Mouse (Mus musculus): ENCODE measurements around the gene Ltbp2. TPM values are rescaled to one million over a fixed set of nuclear protein-coding genes. Genes with fewer than 3 reads are reported as not detected.

Ltbp2 gene
- polyA plus RNA-seq, 1 experiment from 2014 or later = 0.04 TPM

DNA sequence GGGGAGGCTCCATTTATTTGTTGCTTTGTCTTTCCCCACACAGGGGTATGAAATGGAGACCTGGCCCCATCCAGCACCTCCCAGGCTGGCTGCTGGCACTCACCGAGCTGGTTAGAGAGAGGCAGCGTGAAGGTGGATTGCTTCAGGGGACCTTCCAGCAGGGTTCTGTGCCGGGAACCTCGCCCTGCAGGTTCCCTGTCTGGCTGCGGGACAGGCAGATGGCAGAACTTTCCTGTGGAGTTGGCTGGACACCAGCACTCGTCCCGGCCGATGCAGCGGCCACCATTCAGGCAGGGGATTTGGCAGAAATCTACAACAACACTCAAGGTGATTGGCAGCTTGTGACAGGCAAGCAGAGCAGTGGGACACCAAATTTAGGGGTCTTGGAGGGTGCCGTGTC is 46.4 kb downstream of the Ltbp2 start:
- Histone ChIP-seq H3K36me3 (replicated peaks; ENCODE audit: control insufficient read depth, insufficient read depth, low read depth, low read length) (no peaks in the 10 kb centered on the region), H3K27ac (replicated peaks; ENCODE audit: low read depth, low read length) (no peak overlapping the region), H3K4me1 (ENCODE audit: control insufficient read depth, insufficient read depth, low read length) (no peaks in the 10 kb centered on the region), H3K27me3 (ENCODE audit: control insufficient read depth, insufficient read depth, low read length) (no peaks in the 10 kb centered on the region), H3K4me2 (ENCODE audit: low read depth, low read length) (no peak overlapping the region), H3K9me3 (replicated peaks; ENCODE audit: control insufficient read depth, low read length) (no peaks in the 10 kb centered on the region), H3K9ac (replicated peaks; ENCODE audit: low read length) (no peak overlapping the region), H3K4me3 (ENCODE audit: low read depth, low read length) (no peak overlapping the region)
- 83% methylated on average over 10 of the region's 10 CpGs for WGBS
- DNase-seq (ENCODE audit: low spot score) (no peak), ATAC-seq (replicated peaks; ENCODE audit: insufficient number of reproducible peaks, low FRiP score, low TSS enrichment, low read depth) (no peak)

DNA sequence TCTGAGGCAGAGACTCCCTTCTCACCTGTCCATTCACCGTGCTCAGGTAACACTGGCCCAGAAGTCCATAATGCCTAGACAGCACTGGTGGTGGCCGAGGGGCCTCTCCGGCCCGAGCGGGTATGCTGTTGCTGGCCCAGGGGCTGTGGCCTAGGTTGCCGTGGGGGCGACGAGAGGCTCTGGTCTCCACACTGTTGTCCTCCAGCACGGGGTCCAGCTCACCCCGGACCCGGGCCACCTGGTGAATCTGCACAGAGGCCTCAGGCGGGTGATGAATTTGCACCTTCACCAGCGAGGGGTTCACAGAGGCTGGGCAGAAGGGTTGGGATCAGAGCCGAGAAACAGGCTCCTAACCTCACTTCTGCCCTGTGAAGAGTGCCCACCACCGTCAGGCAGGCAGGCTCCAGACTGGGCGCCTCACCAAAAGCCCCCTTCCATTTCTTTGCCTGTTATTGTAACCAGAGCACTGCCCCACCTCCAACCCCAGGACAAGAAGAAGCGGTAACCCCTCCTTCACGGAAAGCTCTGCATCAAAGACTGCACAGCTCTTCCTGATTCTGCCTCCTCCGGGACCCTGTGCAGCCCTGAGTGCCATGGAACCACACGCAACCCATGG is 47.1 kb downstream of the Ltbp2 start:
- 78% methylated on average over 20 of the region's 20 CpGs for WGBS
- no peak for ATAC-seq (replicated peaks; ENCODE audit: insufficient number of reproducible peaks, low FRiP score, low TSS enrichment, low read depth)
- H3K9ac ChIP-seq (replicated peaks; ENCODE audit: low read length) = no peak overlapping the region

DNA sequence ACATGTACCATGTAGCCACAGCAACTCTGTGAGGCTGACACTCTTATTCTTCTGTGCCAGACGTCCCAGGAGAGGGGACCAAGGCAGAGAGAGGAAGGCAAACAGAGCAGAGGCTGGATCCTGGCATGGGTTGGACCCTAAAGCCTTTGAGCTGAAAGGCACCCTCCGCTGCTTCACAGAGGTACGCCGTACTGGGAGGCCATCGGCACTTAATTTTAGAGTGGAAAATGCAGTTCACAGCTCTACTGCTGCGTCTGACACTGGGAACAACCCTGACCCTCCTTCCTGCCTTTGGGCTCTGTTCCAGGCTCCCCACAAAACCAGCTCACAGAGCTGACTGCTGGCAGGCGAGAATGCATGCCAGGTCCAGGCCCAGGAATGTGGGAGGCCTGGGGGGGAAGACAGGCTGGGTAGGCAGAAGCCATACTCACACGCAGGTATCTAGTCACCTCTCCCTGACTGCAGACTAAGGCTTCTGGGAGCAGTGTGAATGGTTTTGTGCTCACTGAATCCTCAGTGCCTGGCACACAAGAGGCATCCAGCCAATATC is 48.9 kb downstream of the Ltbp2 start:
- Histone ChIP-seq H3K9ac (replicated peaks; ENCODE audit: low read length) (no peak overlapping the region), H3K27ac (replicated peaks; ENCODE audit: low read depth, low read length) (no peak overlapping the region), H3K9me3 (replicated peaks; ENCODE audit: control insufficient read depth, low read length) (no peaks in the 10 kb centered on the region), H3K4me2 (ENCODE audit: low read depth, low read length) (no peak overlapping the region), H3K27me3 (ENCODE audit: control insufficient read depth, insufficient read depth, low read length) (no peaks in the 10 kb centered on the region), H3K4me3 (ENCODE audit: low read depth, low read length) (no peak overlapping the region), H3K36me3 (replicated peaks; ENCODE audit: control insufficient read depth, insufficient read depth, low read depth, low read length) (no peaks in the 10 kb centered on the region), H3K4me1 (ENCODE audit: control insufficient read depth, insufficient read depth, low read length) (no peaks in the 10 kb centered on the region)
- DNase-seq (ENCODE audit: low spot score) (no peak), ATAC-seq (replicated peaks; ENCODE audit: insufficient number of reproducible peaks, low FRiP score, low TSS enrichment, low read depth) (no peak)
- WGBS = 60% methylated on average over 8 of the region's 8 CpGs

More for the DNA sequence above, 47.1 kb downstream of the Ltbp2 start:
- H3K36me3 ChIP-seq (replicated peaks; ENCODE audit: control insufficient read depth, insufficient read depth, low read depth, low read length) = no peaks in the 10 kb centered on the region
- DNase-seq (ENCODE audit: low spot score) = no peak
- H3K27me3 ChIP-seq (ENCODE audit: control insufficient read depth, insufficient read depth, low read length) = no peaks in the 10 kb centered on the region
- no peak overlapping the region for H3K4me3 ChIP-seq (ENCODE audit: low read depth, low read length)
- no peak overlapping the region for H3K27ac ChIP-seq (replicated peaks; ENCODE audit: low read depth, low read length)
- H3K4me1 ChIP-seq (ENCODE audit: control insufficient read depth, insufficient read depth, low read length) = no peaks in the 10 kb centered on the region
- H3K9me3 ChIP-seq (replicated peaks; ENCODE audit: control insufficient read depth, low read length) = no peaks in the 10 kb centered on the region
- no peak overlapping the region for H3K4me2 ChIP-seq (ENCODE audit: low read depth, low read length)

DNA sequence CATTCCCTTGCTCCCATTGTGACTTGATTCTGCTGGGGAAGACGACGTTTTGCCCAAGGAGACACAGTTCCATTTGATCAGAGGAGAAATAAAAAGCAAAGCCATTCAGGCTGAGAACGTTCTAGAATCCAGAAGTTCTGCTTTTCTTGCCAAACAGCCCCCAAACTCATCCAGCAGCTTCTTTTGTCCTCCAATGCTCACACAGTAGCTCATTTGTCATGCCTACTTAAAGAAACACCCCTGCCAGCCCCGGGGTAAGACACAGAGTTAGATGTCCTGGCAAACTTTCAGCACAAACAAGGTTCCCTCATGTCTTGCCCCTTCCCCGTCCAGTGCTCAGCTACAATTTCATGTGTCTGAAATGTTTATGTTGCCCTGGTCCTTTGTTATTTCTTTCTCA is 52.1 kb downstream of the Ltbp2 start:
- Histone ChIP-seq H3K27me3 (ENCODE audit: control insufficient read depth, insufficient read depth, low read length) (no peaks in the 10 kb centered on the region), H3K27ac (replicated peaks; ENCODE audit: low read depth, low read length) (no peak overlapping the region), H3K36me3 (replicated peaks; ENCODE audit: control insufficient read depth, insufficient read depth, low read depth, low read length) (no peaks in the 10 kb centered on the region), H3K4me1 (ENCODE audit: control insufficient read depth, insufficient read depth, low read length) (no peaks in the 10 kb centered on the region), H3K9me3 (replicated peaks; ENCODE audit: control insufficient read depth, low read length) (no peaks in the 10 kb centered on the region), H3K4me2 (ENCODE audit: low read depth, low read length) (no peak overlapping the region), H3K9ac (replicated peaks; ENCODE audit: low read length) (no peak overlapping the region), H3K4me3 (ENCODE audit: low read depth, low read length) (no peak overlapping the region)
- 74% methylated on average over 5 of the region's 5 CpGs for WGBS
- ATAC-seq (replicated peaks; ENCODE audit: insufficient number of reproducible peaks, low FRiP score, low TSS enrichment, low read depth) (no peak), DNase-seq (ENCODE audit: low spot score) (no peak)

DNA sequence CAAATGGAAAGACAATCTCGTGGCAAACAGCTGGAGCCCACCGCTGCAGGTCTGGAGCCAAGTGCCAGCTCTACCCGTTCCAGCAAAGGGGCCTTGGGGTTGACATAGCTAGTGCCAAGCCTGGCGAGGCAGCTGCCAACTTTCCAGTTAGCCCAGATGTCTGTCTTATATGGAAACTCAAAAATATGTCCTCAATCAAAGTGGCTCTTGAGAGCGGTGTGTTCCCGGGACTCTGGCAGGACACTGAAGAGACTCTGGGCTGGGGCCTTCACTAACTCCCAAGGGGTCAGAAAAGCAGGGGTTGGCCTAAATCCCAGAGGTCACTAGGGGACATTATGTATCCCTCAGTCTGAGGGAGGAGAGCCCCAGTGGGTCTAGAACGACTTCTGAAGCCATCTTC is 52.7 kb downstream of the Ltbp2 start:
- H3K27ac ChIP-seq (replicated peaks; ENCODE audit: low read depth, low read length) = no peak overlapping the region
- ATAC-seq (replicated peaks; ENCODE audit: insufficient number of reproducible peaks, low FRiP score, low TSS enrichment, low read depth) = no peak
- no peak overlapping the region for H3K9ac ChIP-seq (replicated peaks; ENCODE audit: low read length)
- H3K36me3 ChIP-seq (replicated peaks; ENCODE audit: control insufficient read depth, insufficient read depth, low read depth, low read length) = no peaks in the 10 kb centered on the region
- H3K4me1 ChIP-seq (ENCODE audit: control insufficient read depth, insufficient read depth, low read length) = no peaks in the 10 kb centered on the region
- no peaks in the 10 kb centered on the region for H3K9me3 ChIP-seq (replicated peaks; ENCODE audit: control insufficient read depth, low read length)
- 83% methylated on average over 7 of the region's 7 CpGs for WGBS
- H3K27me3 ChIP-seq (ENCODE audit: control insufficient read depth, insufficient read depth, low read length) = no peaks in the 10 kb centered on the region
- no peak overlapping the region for H3K4me3 ChIP-seq (ENCODE audit: low read depth, low read length)
- no peak overlapping the region for H3K4me2 ChIP-seq (ENCODE audit: low read depth, low read length)
- no peak for DNase-seq (ENCODE audit: low spot score)

DNA sequence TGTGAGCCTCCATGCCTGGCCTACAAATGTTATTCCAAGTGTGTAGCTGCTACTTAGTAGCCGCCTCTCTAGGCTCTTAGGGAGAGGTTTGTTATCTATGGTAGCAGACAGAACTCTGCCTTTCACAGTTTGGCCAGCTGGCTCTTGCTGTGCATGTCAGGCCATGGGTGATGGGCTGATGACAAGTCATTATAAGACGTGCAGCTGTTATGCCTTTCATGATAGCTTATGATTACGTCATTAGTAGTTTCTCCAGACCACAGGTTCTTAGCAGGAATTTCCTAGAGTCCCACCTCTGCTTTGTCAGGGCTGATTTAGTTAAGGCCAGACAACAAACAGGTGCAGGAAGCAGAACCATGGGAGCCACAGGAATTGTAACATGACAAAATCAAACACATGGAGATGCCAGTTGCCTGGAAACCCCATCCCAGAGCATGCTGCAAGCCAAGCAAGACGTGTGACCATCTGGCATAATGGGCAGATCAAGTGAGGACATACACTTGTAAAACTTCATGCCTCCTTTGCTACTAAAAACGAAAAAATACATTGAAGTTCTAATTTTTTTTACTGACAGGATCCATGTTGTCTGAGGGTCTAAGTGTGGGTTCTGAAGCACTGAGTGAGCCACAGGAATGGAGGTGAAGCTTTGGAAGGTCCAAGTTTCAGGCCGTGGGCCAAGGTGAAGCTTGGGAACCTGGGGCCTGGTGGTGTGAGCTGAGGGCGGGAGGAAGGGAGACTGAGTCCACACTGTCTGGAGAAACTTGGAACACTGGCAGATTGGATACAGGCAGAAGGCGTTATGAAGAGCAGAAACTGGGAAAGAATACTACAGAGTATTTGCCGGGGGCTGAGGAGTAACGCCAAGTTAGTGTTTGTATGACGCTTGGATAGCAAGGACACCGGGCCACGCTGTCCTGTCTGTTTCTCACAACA is 56.8 kb downstream of the Ltbp2 start:
- ATAC-seq (replicated peaks; ENCODE audit: insufficient number of reproducible peaks, low FRiP score, low TSS enrichment, low read depth) (no peak), DNase-seq (ENCODE audit: low spot score) (no peak)
- Histone ChIP-seq H3K9me3 (replicated peaks; ENCODE audit: control insufficient read depth, low read length) (no peaks in the 10 kb centered on the region), H3K27ac (replicated peaks; ENCODE audit: low read depth, low read length) (no peak overlapping the region), H3K4me1 (ENCODE audit: control insufficient read depth, insufficient read depth, low read length) (no peaks in the 10 kb centered on the region), H3K9ac (replicated peaks; ENCODE audit: low read length) (no peak overlapping the region), H3K36me3 (replicated peaks; ENCODE audit: control insufficient read depth, insufficient read depth, low read depth, low read length) (no peaks in the 10 kb centered on the region), H3K27me3 (ENCODE audit: control insufficient read depth, insufficient read depth, low read length) (no peaks in the 10 kb centered on the region), H3K4me2 (ENCODE audit: low read depth, low read length) (no peak overlapping the region), H3K4me3 (ENCODE audit: low read depth, low read length) (no peak overlapping the region)
- WGBS = 85% methylated on average over 13 of the region's 13 CpGs

DNA sequence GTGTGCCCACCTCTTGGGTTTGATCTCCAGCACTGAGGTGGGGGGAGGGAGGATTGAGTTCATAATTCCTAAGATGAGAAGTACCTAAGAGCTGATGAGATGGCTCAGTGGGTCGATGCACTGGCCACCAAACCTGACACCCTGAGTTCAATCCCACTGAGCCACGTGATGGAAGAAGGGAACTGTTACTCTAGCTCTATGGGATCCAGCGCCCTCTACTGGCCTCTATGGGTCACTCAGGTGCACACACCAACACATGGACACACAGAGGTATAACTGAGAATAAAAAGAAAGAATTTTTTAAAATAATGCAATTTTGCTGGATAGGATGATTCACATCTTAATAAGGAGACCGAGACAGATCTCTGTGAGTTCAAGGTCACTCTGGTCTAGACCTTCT is 57.8 kb downstream of the Ltbp2 start:
- Histone ChIP-seq H3K27ac (replicated peaks; ENCODE audit: low read depth, low read length) (no peak overlapping the region), H3K27me3 (ENCODE audit: control insufficient read depth, insufficient read depth, low read length) (no peaks in the 10 kb centered on the region), H3K9ac (replicated peaks; ENCODE audit: low read length) (no peak overlapping the region), H3K4me3 (ENCODE audit: low read depth, low read length) (no peak overlapping the region), H3K36me3 (replicated peaks; ENCODE audit: control insufficient read depth, insufficient read depth, low read depth, low read length) (no peaks in the 10 kb centered on the region), H3K9me3 (replicated peaks; ENCODE audit: control insufficient read depth, low read length) (no peaks in the 10 kb centered on the region), H3K4me2 (ENCODE audit: low read depth, low read length) (no peak overlapping the region), H3K4me1 (ENCODE audit: control insufficient read depth, insufficient read depth, low read length) (no peaks in the 10 kb centered on the region)
- 67% methylated on average over 4 of the region's 4 CpGs for WGBS
- ATAC-seq (replicated peaks; ENCODE audit: insufficient number of reproducible peaks, low FRiP score, low TSS enrichment, low read depth) (no peak), DNase-seq (ENCODE audit: low spot score) (no peak)

Measured in embryonic facial prominence, embryonic 11.5 days (tissue).